Mouse (Mus musculus): ENCODE measurements around the gene Uap1.

DNA sequence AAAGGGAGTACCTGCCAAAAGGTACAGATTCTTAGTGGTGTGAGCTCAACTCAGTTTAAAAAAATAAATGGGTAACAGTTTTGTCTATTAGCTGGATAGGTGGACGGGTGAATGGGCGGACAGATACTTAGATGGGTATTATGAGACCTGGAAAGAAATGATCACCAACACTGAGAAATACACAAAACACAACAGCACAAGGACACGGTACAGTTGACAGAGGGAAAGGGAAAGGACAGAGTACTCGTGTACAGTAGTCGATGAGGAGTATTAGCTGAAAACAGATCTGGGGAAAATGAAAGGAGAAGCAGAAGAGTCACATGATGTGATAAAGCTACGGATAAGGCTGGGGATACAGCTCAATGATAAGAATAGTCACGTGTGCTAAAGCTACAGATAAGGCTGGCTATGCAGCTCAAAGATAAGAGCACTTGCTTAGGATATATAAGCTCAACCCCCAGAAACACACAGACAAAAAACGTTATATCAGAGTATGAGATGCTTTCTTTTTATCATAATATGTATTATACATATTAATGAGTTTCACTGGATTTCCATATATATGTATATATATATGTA lies 2.0 kb upstream of the Uap1 start:
- TF ChIP-seq CTCF (IDR thresholded peaks at IDR 0.05; ENCODE audit: low read depth, low read length), result no peak
- TF ChIP-seq POLR2A (IDR thresholded peaks at IDR 0.05; ENCODE audit: borderline replicate concordance, low read depth, low read length), result no peak
